Mouse (Mus musculus) forebrain, embryonic 14.5 days (tissue): ENCODE measurements around the gene Slc15a1. TPM values are rescaled to one million over a fixed set of nuclear protein-coding genes. Genes with fewer than 3 reads are reported as not detected.

Source experiments
- ATAC-seq: fragments of 200-750 bp; cut with Nextera tagmentation; 2 replicates; pipeline ENCODE4 v1.8.0; 2017; ENCODE audit warnings: mild to moderate bottlenecking, moderate library complexity
- DNase-seq: peaks from one replicate; pipeline ENCODE4 v3.0.0-alpha.2; 2015; ENCODE audit warnings: low spot score
- H3K27ac ChIP-seq: fragments of 300-500 bp; sonication (generic); 2 replicates; pipeline ENCODE4 v1.5.1; 2014; ENCODE audit warnings: low read depth, mild to moderate bottlenecking, control low read depth, low read length, moderate library complexity
- H3K27me3 ChIP-seq: fragments of 300-500 bp; sonication (generic); replicated peaks from 2 replicates; pipeline ENCODE4 v1.6.1; 2014; ENCODE audit warnings: low read length, control low read depth, mixed read lengths; ENCODE audit not compliant: control insufficient read depth, insufficient read depth
- H3K36me3 ChIP-seq: fragments of 300-500 bp; sonication (generic); 2 replicates; pipeline ENCODE4 v1.6.1; 2014; ENCODE audit warnings: low read length, control low read depth; ENCODE audit not compliant: control insufficient read depth, insufficient read depth
- H3K4me1 ChIP-seq: fragments of 300-500 bp; sonication (generic); 2 replicates; pipeline ENCODE4 v1.6.1; 2014; ENCODE audit warnings: antibody characterized with exemption, low read length, control low read depth; ENCODE audit not compliant: control insufficient read depth, insufficient read depth
- H3K4me2 ChIP-seq: fragments of 300-500 bp; sonication (generic); 2 replicates; pipeline ENCODE4 v1.6.1; 2014; ENCODE audit warnings: mild to moderate bottlenecking, control low read depth, low read length
- H3K4me3 ChIP-seq: fragments of 300-500 bp; sonication (generic); 2 replicates; pipeline ENCODE4 v1.5.1; 2014; ENCODE audit warnings: low read depth, low read length, control low read depth
- H3K9ac ChIP-seq: fragments of 300-500 bp; sonication (generic); 2 replicates; pipeline ENCODE4 v1.6.1; 2014; ENCODE audit warnings: mild to moderate bottlenecking, low read length, control low read depth, moderate library complexity
- H3K9me3 ChIP-seq: fragments of 300-500 bp; sonication (generic); replicated peaks from 2 replicates; pipeline ENCODE4 v1.6.1; 2016; ENCODE audit warnings: low read length, control low read depth, mixed read lengths; ENCODE audit not compliant: control insufficient read depth
- WGBS: fragments of 180-500 bp; shearing (Covaris S2); extraction: QIAGEN DNeasy Blood & Tissue Kit; methylation state at CpG from one replicate; pipeline ENCODE4 v1.1.7; 2014; 5-methylcytosine and 5-hydroxymethylcytosine counted together
- polyA plus RNA-seq: library from polyadenylated mRNA; unstranded; fragments of >200 nt; fragmentation: Nextera tagmentation; extraction: Ambion mirVana; gene quantifications from 2 replicates; pipeline ENCODE4 v1.2.1, GENCODE M21; 2014

Gene Slc15a1
- polyA plus RNA-seq, 1 experiment from 2014 or later: not detected

DNA sequence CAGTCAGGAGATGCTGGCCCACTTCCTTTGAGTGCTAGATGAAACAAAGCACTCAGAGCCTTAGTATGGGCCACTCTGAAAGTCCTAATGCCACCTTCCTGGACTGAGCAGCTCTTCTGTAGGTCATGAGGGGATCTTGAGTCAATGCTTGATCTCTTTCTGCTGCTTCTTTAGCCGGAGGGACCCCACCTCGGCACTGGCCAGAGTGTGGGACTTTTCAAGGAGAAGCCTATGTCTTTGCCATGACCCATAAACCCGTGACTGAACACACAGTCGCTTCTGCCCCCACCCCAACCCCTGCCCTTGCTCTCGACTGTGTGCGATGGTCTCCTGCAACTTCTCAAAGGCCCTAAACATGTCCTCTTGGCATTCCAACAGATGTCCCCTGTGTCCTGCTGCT lies 52.8 kb downstream of the Slc15a1 start:
- Histone ChIP-seq H3K4me2 (no peak overlapping the region), H3K9ac (no peak overlapping the region), H3K4me3 (no peak overlapping the region), H3K4me1 (no peaks in the 10 kb centered on the region), H3K27ac (no peak overlapping the region), H3K27me3 (no peaks in the 10 kb centered on the region), H3K9me3 (peaks cover 3% of the 10 kb centered on the region; the same call in 1 of the 2 replicates), H3K36me3 (no peaks in the 10 kb centered on the region)
- 85% methylated on average over 6 of the region's 6 CpGs for WGBS
- DNase-seq (no peak), ATAC-seq (no peak)

DNA sequence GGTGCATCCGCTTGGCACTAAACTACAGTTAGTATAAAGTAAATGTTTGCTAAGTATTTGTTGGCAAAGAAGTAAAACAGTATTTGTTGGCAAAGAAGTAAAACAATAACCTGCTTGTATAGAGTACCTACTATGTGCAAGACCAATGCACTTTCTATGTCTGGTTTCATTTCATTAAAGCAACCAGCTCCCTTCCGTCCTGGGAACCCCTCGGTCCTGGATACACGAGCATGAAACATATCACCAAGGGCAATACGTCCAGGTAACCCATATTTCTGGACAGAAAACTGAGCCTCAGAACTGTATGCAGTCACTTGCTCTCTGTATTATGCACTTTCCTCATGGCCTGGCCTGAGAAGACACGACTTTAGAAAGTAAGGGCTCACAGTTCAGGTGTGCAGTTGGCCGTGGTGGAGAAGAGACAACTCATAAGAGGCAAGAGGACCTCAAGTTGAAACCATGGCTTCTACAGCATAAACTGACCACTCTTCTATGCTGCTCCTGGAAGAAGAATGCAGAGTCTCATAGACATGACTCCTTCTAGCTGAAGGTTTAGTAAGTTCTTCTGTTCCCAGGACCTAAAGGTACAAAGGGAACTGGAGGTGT lies 53.5 kb downstream of the Slc15a1 start:
- peaks cover 3% of the 10 kb centered on the region; the same call in 1 of the 2 replicates for H3K9me3 ChIP-seq
- ATAC-seq (no peak), DNase-seq (no peak)
- H3K4me1 ChIP-seq: no peaks in the 10 kb centered on the region
- no peak overlapping the region for H3K9ac ChIP-seq
- H3K27me3 ChIP-seq: no peaks in the 10 kb centered on the region
- no peak overlapping the region for H3K27ac ChIP-seq
- H3K4me2 ChIP-seq: no peak overlapping the region
- no peaks in the 10 kb centered on the region for H3K36me3 ChIP-seq
- no peak overlapping the region for H3K4me3 ChIP-seq
- 70% methylated on average over 7 of the region's 7 CpGs for WGBS

DNA sequence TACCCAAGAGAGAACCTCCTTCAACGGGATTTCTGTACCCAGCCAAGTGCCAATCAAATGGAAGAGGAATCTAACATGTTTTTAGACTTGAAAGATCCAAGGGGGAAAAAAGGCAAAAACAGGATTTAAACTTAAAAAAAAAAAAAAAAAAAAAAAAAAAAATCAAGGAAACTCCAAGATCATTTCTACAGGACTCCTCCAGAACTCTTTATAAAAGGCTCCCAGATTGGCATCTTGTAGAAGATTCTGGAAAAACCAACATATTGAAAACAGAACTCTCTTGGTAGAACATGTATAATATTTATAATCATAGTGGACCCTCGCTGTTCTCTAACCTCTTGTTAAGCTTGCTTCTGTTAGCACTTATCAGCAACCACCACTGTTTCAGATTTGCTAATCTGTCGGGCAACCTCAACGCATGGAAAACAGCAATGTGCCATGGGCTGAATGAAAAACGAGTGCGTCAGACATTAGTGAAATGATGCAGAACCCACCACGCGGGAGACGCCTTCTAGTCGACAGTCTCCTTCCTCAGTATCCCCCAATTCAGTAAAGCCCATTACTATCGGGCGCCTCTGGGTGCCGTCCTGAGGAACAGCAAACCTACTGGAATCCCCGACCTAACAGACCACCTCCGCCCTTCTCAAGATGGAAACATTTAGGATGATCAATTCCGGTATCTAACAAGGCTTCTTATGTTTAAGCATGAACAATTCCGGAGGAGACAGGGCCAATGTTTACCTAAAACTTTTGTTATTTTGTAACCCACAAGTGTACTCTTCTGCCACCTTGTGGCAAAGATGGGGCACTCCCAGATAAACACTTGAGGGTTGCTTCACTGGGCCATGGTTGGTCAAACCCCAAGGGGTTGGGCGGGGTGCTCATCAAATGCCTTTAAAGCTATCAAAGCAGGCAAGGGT lies 54.3 kb downstream of the Slc15a1 start:
- peak; percentile 41 for ATAC-seq
- H3K36me3 ChIP-seq: no peaks in the 10 kb centered on the region
- DNase-seq: peak; percentile 83
- H3K4me2 ChIP-seq: peak overlapping the region; percentile 32
- peaks cover 3% of the 10 kb centered on the region; the same call in 1 of the 2 replicates for H3K9me3 ChIP-seq
- no peaks in the 10 kb centered on the region for H3K4me1 ChIP-seq
- H3K4me3 ChIP-seq: 0 out of 2 replicates have a peak overlapping the region, but pooled peaks have one; percentile 1
- no peak overlapping the region for H3K27ac ChIP-seq
- no peak overlapping the region for H3K9ac ChIP-seq
- no peaks in the 10 kb centered on the region for H3K27me3 ChIP-seq
- WGBS: 23% methylated on average over 18 of the region's 18 CpGs

DNA sequence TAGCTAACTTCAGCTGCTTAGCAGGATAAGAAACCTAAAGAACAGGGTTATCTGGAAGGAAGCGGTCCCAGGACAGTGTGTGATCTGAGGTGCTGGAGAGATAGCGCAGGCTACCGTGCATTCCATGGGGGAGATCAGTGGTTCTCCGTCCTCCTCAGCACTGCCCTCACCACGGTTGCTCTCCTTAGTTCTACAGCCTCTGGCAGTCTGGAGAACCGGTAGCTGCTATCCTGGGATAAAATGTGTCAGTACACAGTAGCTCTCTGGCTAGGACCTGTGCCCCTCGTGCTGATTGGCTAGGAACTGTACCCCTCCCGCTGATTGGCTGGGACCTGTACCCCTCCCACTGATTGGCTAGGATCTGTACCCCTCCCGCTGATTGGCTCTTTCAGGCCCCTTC lies 58.1 kb downstream of the Slc15a1 start:
- 24% methylated on average over 9 of the region's 9 CpGs for WGBS
- peak overlapping the region; percentile 41 for H3K4me2 ChIP-seq
- no peak overlapping the region for H3K27ac ChIP-seq
- H3K4me3 ChIP-seq: peak overlapping the region; percentile 13; the same call in 1 of the 2 replicates
- H3K9me3 ChIP-seq: no peaks in the 10 kb centered on the region
- H3K9ac ChIP-seq: no peak overlapping the region
- H3K27me3 ChIP-seq: no peaks in the 10 kb centered on the region
- H3K36me3 ChIP-seq: no peaks in the 10 kb centered on the region
- peak; percentile 68 for DNase-seq
- H3K4me1 ChIP-seq: no peaks in the 10 kb centered on the region
- peak; percentile 87 for ATAC-seq

DNA sequence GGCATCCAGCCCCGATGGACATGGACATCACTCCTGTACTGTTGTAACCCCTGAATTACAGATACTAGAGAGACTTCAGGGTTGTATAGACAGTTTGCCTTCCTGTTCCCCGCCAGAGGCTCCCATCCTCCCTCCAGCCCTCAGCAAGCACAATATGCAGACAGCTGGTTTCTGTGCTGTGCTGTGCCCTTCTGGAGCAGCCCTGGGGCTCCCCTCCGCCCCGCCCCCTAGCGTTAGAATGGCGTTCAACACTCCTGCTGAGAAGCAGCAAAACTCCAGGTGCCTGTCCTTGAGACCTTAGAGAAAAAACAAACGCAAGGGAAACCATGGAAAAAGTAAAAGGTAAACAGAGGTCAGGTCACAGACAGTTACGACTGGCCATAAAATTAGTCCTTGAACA lies 59.9 kb downstream of the Slc15a1 start:
- WGBS: 18% methylated on average over 8 of the region's 8 CpGs
- H3K9me3 ChIP-seq: no peaks in the 10 kb centered on the region
- H3K4me1 ChIP-seq: no peaks in the 10 kb centered on the region
- ATAC-seq: peak; percentile 65
- no peak overlapping the region for H3K9ac ChIP-seq
- H3K4me3 ChIP-seq: no peak overlapping the region
- H3K36me3 ChIP-seq: no peaks in the 10 kb centered on the region
- H3K27ac ChIP-seq: no peak overlapping the region
- DNase-seq: peak; percentile 68
- no peak overlapping the region for H3K4me2 ChIP-seq
- no peaks in the 10 kb centered on the region for H3K27me3 ChIP-seq

DNA sequence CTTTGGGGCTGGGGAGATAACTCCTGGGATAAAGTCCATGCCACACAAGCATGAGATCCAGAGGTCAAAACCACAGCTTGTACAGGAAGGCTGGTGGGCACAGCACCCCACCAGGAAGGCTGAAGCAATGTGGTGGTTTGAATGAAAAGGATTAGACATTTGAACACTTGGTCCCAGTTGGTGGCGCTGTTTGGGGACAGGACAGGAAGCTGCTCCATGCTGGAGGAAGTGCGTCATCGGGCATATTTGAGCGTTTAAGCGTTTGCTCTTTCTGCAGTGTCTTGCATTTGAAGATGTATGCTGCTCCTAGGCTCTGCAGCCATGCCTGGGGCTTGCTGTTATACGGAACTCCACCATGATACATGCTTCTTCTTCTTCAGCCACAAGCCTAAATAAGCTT lies 64.2 kb downstream of the Slc15a1 start:
- 93% methylated on average over 6 of the region's 6 CpGs for WGBS
- no peaks in the 10 kb centered on the region for H3K27me3 ChIP-seq
- DNase-seq: no peak
- no peak overlapping the region for H3K27ac ChIP-seq
- no peak for ATAC-seq
- H3K36me3 ChIP-seq: no peaks in the 10 kb centered on the region
- H3K9me3 ChIP-seq: no peaks in the 10 kb centered on the region
- no peaks in the 10 kb centered on the region for H3K4me1 ChIP-seq
- no peak overlapping the region for H3K4me2 ChIP-seq
- H3K9ac ChIP-seq: no peak overlapping the region
- H3K4me3 ChIP-seq: no peak overlapping the region

DNA sequence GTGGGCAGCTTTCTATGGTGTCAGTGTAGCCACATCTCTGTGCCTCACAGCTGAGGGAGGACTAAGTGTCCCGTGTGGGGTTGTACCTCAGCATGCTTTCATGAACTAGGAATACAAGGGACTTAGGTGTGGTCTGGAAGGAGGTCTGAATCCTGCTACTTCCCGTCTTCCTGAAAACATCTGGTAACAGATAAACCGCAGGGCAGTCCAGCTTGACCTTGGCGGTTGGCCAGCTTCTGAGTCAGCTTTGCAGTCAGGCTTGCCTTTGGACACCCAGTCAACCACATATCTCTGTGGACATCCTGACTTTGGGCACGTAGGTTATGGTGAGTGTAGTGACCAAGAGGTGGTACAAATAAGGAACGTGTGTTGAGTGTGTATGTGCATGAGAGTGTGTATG lies 68.0 kb downstream of the Slc15a1 start:
- no peaks in the 10 kb centered on the region for H3K9me3 ChIP-seq
- ATAC-seq: no peak
- no peak overlapping the region for H3K4me3 ChIP-seq
- DNase-seq: no peak
- H3K27ac ChIP-seq: no peak overlapping the region
- H3K9ac ChIP-seq: no peak overlapping the region
- WGBS: 87% methylated on average over 6 of the region's 6 CpGs
- H3K36me3 ChIP-seq: no peaks in the 10 kb centered on the region
- H3K4me1 ChIP-seq: no peaks in the 10 kb centered on the region
- H3K27me3 ChIP-seq: no peaks in the 10 kb centered on the region
- no peak overlapping the region for H3K4me2 ChIP-seq

DNA sequence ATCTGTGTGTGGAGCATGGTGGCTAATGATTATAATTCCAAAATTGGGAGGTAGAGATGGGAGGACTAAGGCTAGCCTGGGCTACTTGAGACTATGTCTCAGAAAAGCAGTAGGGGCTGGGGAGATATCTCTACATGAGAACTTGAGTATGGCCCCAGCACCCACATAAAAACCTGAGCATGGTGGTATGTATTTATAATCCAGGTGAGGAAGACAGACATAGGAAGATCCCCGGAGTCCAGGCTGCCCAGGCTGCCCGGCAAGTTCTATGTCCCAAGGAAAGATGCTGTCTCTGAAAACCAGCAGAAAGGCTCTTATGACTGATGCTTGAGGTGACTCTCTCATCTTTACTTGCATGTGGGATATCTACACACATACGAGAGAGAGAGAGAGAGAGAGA lies 68.6 kb downstream of the Slc15a1 start:
- no peak overlapping the region for H3K27ac ChIP-seq
- no peaks in the 10 kb centered on the region for H3K36me3 ChIP-seq
- WGBS: 92% methylated on average over 3 of the region's 3 CpGs

DNA sequence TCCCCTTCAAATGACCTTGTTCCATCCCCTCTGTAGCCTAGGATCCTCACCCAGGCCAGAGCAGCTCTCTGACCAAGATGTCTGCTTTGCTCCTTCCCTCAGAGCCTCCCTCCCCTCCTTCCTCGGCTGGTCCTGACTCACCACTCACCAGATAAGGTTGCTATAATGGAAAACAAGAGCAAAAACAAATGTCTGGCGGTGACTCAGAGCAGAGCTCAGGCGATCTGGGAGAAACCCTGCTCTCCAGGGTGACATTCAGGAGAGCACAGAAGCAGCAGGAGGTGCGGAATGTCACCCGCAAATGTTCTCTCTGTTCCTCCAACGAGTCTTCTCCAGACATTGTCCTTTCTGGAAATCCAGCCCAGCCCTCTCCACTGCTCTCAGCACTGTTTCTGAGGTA lies 69.3 kb downstream of the Slc15a1 start:
- Histone ChIP-seq H3K36me3 (no peaks in the 10 kb centered on the region), H3K9ac (no peak overlapping the region), H3K9me3 (no peaks in the 10 kb centered on the region), H3K4me2 (no peak overlapping the region), H3K4me3 (no peak overlapping the region), H3K27me3 (no peaks in the 10 kb centered on the region), H3K4me1 (no peaks in the 10 kb centered on the region), H3K27ac (no peak overlapping the region)
- DNase-seq (no peak), ATAC-seq (no peak)
- 58% methylated on average over 6 of the region's 6 CpGs for WGBS

More for the DNA sequence above, 68.6 kb downstream of the Slc15a1 start:
- Histone ChIP-seq H3K27me3 (no peaks in the 10 kb centered on the region), H3K4me2 (no peak overlapping the region), H3K9ac (no peak overlapping the region), H3K4me1 (no peaks in the 10 kb centered on the region), H3K4me3 (no peak overlapping the region), H3K9me3 (no peaks in the 10 kb centered on the region)
- ATAC-seq (no peak), DNase-seq (no peak)
